Mouse (Mus musculus) urinary bladder, postnatal 4 days (tissue): Measurements from ENCODE around the gene Pdia3.
"Not testable (repeated sequence)": the region's sequence is repeated elsewhere in the genome, so short reads cannot be mapped to it uniquely, and the experiment has no call there.

Source experiments
- DNase-seq, 2 experiments: peaks; one replicate each; pipeline ENCODE4 v3.0.0; 2021 to 2022; ENCODE audit warnings: low spot score in 2 of 2

The Pdia3 gene

DNA sequence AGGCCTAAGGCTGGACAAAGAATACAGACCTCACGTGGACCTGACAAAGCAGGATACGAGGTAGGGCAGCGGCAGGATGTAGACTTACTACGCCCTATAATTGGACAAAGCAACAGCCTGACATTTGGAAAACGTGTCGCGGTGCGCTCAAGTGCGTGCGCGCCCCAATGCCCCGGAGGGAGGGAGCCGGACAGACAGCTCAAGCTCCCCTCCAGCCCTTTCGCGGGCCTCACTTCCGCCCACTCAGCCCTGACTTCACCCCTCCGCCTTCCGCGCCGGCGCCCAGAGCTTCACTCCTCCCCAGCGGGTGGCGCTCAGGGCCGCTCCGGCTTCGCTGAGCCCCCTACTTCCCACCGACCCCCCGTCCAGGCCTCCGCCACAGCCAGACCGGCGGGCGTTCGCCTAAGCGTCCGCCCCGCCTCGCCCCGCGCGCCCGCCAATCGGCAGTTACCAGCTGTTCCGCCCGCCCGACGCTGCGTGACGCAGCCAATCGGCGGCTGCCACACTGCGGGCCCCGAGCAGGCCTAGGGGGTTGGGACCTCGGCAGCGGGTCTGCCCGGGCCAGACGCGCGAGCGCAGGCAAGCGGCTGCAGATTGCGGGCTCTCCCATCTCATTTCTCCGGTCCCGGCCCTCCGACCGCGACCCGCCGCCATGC is at the start of gene Pdia3, which contains the start of gene Catsper2:
Gene Pdia3, plus strand, starts transcription at position 389 of the 656 bp plus-strand sequence.
Gene Catsper2, minus strand, starts transcription at position 406 of the 656 bp plus-strand sequence.
- peak; percentile 96 to 99 for DNase-seq

GRCm38 (mm10) chr2:121368831-121369230 is 44.7 kb upstream of the Pdia3 start:
- DNase-seq: no peak

DNA sequence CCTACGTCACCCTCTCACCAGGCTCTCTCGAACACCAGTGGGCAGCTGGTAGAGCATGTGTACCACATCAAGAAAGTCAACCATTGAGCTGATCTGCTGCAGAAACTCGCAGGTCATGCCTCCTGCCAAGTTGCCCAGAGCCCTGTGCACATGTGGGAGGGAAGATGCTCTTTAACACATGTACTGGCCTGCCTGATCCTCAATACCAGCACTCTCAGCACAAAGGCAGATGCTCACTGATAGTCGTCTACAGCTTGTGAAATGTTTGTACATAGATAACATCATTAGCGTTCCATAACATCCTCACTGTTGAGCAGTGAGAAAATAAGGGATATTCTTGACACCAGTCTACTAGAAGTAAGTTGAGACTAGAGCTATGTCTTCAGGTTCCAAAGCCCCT is 42.7 kb upstream of the Pdia3 start:
- DNase-seq: no peak

- DNase-seq: no peak
Measured at GRCm38 (mm10) chr2:121372266-121372665, 41.3 kb upstream of the Pdia3 start.

GRCm38 (mm10) chr2:121374766-121375165 is 38.8 kb upstream of the Pdia3 start:
- DNase-seq: no peak

GRCm38 (mm10) chr2:121386961-121387575 is 26.5 kb upstream of the Pdia3 start, which contains the start of gene Strc:
Gene Strc, minus strand, starts transcription at chr2:121387168.
- not testable (repeated sequence) for DNase-seq

GRCm38 (mm10) chr2:121396624-121397023 is 17.0 kb upstream of the Pdia3 start:
- DNase-seq: peak; percentile 42 to 83

DNA sequence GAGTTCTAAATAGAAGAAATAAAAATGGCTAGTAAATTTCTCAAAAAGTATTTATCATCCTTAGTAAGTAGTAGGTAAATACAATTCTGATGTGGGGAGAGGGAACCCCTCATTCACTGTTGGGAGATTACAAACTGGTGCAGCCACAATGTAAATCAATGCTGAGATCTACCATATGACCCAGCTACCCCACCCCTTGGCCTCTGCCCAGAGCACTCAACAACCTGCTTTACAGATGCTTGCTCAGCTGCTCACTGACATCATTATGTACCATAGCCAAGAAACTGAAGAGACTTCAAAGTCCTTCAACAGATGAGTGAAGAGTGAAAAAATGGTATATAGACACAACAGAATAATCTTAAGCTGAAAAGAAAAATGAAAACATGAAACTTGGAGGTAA is 10.3 kb upstream of the Pdia3 start:
- no peak for DNase-seq

- DNase-seq: no peak
Measured at GRCm38 (mm10) chr2:121408160-121408559, 5.4 kb upstream of the Pdia3 start.

- no peak for DNase-seq
Measured at GRCm38 (mm10) chr2:121412843-121413386, 660 bp upstream of the Pdia3 start.

DNA sequence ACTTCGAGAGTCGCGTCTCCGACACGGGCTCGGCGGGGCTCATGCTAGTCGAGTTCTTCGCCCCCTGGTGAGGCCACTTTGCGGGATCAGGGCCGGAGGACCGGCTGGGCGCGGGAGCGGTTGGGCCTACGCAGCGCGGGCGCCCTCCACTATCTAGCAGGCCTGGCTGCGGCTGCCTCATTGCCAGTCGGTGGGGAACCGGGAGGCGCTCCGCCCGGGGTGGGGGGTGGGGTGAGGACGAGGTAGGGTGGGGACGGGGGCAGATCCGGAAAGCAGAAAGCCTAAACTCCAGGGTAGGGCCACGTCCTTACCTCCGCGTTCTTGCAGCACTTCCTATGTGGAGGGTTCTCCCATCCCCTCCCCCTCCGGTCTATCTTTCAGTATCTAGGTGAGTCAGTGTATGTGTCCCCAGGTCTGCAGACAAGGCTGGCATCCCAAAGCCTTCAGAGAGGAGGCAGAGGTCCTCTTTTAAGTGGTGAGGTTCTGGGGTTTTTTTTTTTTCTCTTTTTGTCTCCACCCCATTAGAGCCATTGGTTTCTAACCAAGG is 637 bp downstream of the Pdia3 start:
- DNase-seq: no peak

GRCm38 (mm10) chr2:121415103-121415502 is 1.5 kb downstream of the Pdia3 start:
- no peak for DNase-seq

DNA sequence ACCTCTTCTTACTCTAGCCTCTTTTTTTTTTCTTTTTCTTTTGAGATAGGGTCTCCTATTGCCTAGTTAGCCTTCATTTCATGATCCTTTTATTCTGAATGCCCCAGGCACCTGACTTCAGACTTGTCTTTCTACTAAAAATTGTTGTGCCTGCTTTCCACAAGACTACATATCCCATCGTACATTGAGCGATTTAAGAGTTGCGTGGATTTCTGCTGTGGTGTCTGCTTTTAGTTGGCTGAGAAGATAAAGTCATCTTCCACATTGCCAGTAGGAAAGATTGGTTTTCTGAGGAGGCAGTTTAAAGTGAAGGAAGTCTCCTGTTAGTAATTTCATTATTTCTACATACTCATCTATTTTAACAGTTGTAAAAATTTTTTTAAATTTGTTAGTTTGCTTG is 2.0 kb downstream of the Pdia3 start:
- DNase-seq: no peak

DNA sequence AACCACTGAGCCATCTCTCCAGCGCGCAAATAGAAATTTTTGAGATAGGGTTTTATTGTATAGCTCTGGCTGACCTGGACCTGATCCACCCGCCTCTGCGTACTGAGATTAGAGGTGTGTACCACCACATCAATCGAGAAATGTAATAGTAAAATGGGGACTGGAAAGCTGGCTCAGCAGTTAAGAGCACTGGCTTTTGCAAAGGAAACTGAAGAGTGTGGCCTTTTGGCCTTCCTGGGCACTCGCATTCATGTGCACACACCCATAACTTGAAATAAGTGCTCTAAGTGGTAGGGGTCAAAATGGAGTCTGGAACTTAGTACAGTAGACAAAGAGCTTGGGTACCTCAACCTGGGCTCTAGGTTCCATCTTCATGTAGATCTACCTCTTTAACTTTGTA is 2.8 kb downstream of the Pdia3 start:
- DNase-seq: no peak

GRCm38 (mm10) chr2:121418476-121418875 is 4.9 kb downstream of the Pdia3 start:
- DNase-seq: no peak

GRCm38 (mm10) chr2:121423166-121423565 is 9.6 kb downstream of the Pdia3 start:
- no peak for DNase-seq

DNA sequence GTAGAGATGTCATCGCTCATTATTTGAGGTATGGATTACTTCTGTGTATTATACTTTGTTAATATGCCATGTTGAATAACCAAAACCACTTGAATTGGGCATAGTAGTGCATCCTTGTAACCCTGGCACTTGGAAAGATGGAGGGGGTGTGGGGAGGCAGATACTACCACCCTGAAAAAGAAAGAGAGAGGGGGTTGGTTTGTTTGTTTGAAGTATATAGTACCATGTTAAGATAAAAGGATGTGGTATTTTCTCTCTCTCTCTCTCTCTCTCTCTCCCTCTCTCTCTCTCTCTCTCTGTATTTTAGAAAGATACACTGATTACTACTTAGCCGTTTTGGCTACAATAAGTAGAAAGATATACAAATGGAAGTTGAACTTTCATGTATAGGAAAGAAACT is 12.3 kb downstream of the Pdia3 start:
- no peak for DNase-seq

- DNase-seq: no peak
Measured at GRCm38 (mm10) chr2:121434854-121435253, 21.3 kb downstream of the Pdia3 start.

DNA sequence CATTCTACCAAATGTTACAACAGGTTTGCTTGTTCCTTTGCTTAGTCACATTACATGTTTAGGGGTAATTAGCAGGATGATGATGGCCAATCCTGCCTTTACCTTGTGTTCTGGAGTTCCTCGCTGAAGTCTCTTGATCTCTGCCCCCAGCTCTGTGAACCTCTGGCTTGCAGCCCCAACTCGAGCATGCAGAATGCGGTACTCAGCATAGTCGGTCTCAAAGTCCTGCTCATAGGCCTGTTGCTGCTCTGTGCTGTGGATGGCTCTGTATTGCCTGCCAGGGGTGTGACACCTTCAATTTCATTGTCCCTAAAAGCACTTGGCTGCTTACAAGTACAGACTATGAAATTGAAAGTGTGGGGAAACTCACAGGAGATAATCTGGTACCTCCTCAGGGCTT is 26.2 kb downstream of the Pdia3 start:
- DNase-seq: no peak

DNA sequence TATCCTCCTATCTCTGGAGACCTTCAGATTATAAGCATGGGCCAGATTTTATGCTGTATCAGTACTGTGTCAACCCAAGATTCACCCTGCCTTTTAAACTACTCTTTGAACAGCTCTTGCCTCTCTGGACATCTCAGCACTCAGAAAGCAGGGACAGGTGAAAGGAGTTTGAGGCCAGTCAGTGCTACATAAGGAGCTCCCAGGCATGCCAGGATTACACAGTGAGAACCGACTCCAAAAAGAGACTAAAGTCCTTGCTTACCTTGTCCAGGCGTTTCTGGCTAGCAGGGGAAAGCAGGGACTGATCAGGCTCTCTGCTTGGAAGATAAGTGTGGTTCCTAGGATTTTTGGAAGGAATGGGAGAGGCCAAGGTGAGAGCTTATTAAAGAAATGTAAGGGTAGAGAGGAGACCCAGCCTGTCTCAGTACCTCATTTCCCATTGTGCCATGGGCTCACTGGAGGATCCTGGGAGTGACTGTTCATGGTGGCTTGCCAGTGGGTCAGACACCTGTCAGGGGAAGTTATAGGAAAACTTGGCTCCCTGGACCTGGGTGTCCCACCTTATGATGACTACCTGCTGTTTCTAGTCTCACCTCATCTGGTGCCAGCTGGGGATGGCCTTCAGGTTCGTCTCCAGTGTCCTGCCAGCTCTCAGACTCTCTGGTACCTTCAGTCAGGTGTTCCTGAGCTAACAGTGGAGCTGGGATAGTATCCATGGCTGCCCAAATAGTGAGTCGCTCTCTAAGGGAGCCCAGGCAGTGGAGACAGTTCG is 27.4 kb downstream of the Pdia3 start:
- no peak for DNase-seq

- DNase-seq: no peak
Measured at GRCm38 (mm10) chr2:121441800-121442199, 28.2 kb downstream of the Pdia3 start.
